Mouse (Mus musculus) kidney, embryonic 15.5 days (tissue): ENCODE data around the gene Rasgrf2. TPM values are rescaled to one million over a fixed set of nuclear protein-coding genes. Genes with fewer than 3 reads are reported as not detected.

Source experiments
- ATAC-seq: fragments of 200-750 bp; cut with Nextera tagmentation; replicated peaks from 2 replicates; pipeline ENCODE4 v1.8.0; 2017; ENCODE audit warnings: moderate TSS enrichment; ENCODE audit not compliant: low FRiP score
- H3K27ac ChIP-seq: fragments of 300-500 bp; sonication (generic); 2 replicates; pipeline ENCODE4 v1.5.1; 2015; ENCODE audit warnings: mild to moderate bottlenecking, inconsistent platforms
- H3K27me3 ChIP-seq: fragments of 300-500 bp; sonication (generic); 2 replicates; pipeline ENCODE4 v1.6.1; 2015; ENCODE audit warnings: inconsistent platforms
- H3K36me3 ChIP-seq: fragments of 300-500 bp; sonication (generic); 2 replicates; pipeline ENCODE4 v1.6.1; 2015; ENCODE audit warnings: inconsistent platforms
- H3K4me1 ChIP-seq: fragments of 300-500 bp; sonication (generic); 2 replicates; pipeline ENCODE4 v1.6.1; 2015; ENCODE audit warnings: inconsistent platforms
- H3K4me2 ChIP-seq: fragments of 300-500 bp; sonication (generic); 2 replicates; pipeline ENCODE4 v1.6.1; 2015; ENCODE audit warnings: moderate library complexity, mild to moderate bottlenecking, inconsistent platforms
- H3K4me3 ChIP-seq: fragments of 300-500 bp; sonication (generic); replicated peaks from 2 replicates; pipeline ENCODE4 v1.5.1; 2015; ENCODE audit warnings: mild to moderate bottlenecking, inconsistent platforms
- H3K9ac ChIP-seq: fragments of 300-500 bp; sonication (generic); 2 replicates; pipeline ENCODE4 v1.6.1; 2015; ENCODE audit warnings: mild to moderate bottlenecking, inconsistent platforms
- H3K9me3 ChIP-seq: fragments of 300-500 bp; sonication (generic); replicated peaks from 2 replicates; pipeline ENCODE4 v1.6.1; 2016; ENCODE audit warnings: inconsistent platforms
- WGBS: fragments of 180-500 bp; shearing (Covaris S2); methylation state at CpG from one replicate; pipeline ENCODE4 v1.1.7; 2015; ENCODE audit warnings: mixed read lengths; 5-methylcytosine and 5-hydroxymethylcytosine counted together
- polyA plus RNA-seq: library from polyadenylated mRNA; unstranded; fragments of >200 nt; fragmentation: Nextera tagmentation; extraction: Ambion mirVana; gene quantifications from 2 replicates; pipeline ENCODE4 v1.2.1, GENCODE M21; 2015

Gene Rasgrf2
- polyA plus RNA-seq, 1 experiment from 2014 or later = 1.0 TPM

DNA sequence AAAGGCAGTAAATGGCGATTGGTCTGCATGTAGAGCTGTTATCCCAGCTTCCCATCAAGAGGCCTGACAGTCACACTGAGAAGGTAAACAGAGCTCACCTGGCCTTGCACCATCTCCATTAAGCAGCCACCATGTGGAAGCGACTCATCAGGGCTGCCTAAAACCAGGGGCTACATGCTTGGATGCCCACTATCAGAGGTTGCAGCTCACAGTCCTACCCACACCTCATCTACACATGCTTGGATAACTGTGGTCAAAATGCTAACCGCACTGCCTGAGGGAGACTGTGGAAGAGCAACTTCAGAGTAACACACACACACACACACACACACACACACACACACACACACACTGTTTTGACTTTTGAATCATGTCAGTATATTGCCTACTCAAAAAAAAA, 101.8 kb downstream of the Rasgrf2 start:
- Histone ChIP-seq H3K4me3 (no peak overlapping the region), H3K27ac (no peak overlapping the region), H3K9me3 (no peaks in the 10 kb centered on the region), H3K27me3 (no peaks in the 10 kb centered on the region), H3K36me3 (no peaks in the 10 kb centered on the region), H3K9ac (no peak overlapping the region), H3K4me1 (no peaks in the 10 kb centered on the region), H3K4me2 (no peak overlapping the region)
- no peak for ATAC-seq
- 73% methylated on average over 3 of the region's 3 CpGs for WGBS

DNA sequence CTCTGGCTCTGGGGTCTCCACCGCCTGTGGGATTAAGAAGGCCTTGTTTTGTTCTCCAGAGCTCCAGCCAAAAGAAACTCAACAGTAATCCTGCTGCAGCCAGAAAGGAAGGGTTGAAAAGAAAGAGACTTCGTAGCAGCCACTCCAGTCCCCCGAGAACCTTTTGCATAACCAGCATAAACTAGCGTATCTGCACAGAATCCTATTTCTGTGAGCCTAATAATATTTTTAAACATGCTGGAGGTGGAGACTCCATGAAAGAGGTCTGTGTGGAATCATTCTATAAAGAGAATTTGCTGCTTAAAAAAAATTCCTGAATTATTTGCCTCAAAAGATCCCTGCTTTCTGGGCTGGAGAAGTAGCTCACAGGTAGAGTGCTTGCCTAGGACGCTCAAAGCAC, 103.5 kb downstream of the Rasgrf2 start:
- no peak for ATAC-seq
- Histone ChIP-seq H3K4me3 (no peak overlapping the region), H3K9me3 (no peaks in the 10 kb centered on the region), H3K4me2 (no peak overlapping the region), H3K27me3 (no peaks in the 10 kb centered on the region), H3K4me1 (no peaks in the 10 kb centered on the region), H3K27ac (no peak overlapping the region), H3K9ac (no peak overlapping the region), H3K36me3 (no peaks in the 10 kb centered on the region)
- WGBS = 87% methylated on average over 5 of the region's 5 CpGs

DNA sequence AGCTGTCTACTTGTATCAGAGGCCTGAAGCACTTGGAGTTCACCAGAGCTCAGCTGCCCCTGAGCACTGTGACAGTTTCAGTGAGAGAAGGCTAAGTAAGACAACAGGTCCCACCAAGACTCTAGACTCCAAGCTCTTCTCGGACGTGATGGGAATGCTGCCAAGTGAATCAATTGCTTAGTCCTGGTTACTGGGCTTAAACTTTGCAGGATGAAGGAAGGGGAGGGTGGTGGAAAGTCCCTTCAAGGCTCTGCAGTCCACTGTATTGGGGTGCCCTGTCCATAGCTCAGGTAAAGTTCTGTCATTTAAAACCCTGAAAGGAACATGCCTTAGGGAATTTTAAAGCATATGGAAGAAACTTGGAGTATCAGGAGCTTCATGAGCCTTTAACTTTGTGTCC, 104.8 kb downstream of the Rasgrf2 start:
- Histone ChIP-seq H3K9me3 (no peaks in the 10 kb centered on the region), H3K4me1 (no peaks in the 10 kb centered on the region), H3K4me2 (no peak overlapping the region), H3K27ac (no peak overlapping the region), H3K36me3 (no peaks in the 10 kb centered on the region), H3K4me3 (no peak overlapping the region), H3K9ac (no peak overlapping the region), H3K27me3 (no peaks in the 10 kb centered on the region)
- ATAC-seq = no peak
- 82% methylated on average over 2 of the region's 2 CpGs for WGBS

DNA sequence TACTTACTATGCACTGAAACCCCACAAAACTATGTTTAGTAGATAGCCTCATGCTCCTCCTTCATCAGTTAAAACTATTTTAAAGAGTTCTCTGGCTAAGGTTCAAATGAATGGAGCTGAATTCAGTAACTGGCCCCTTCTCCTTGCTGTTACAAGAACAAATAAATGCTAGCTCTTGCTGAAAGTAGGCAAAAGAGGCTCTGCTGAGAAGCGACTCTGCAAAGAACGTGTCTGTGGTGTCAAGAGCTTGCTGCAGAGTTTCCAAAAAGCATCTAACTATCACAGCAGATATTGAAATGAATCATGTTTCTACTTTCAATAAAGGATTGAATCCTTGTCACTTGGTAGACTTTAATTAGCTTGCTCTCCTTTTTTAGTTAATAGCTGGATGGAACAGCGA, 106.3 kb downstream of the Rasgrf2 start:
- Histone ChIP-seq H3K4me1 (no peaks in the 10 kb centered on the region), H3K27me3 (no peaks in the 10 kb centered on the region), H3K9ac (no peak overlapping the region), H3K36me3 (no peaks in the 10 kb centered on the region), H3K9me3 (no peaks in the 10 kb centered on the region), H3K27ac (no peak overlapping the region), H3K4me3 (no peak overlapping the region), H3K4me2 (no peak overlapping the region)
- WGBS = 95% methylated on average over 3 of the region's 3 CpGs
- no peak for ATAC-seq

DNA sequence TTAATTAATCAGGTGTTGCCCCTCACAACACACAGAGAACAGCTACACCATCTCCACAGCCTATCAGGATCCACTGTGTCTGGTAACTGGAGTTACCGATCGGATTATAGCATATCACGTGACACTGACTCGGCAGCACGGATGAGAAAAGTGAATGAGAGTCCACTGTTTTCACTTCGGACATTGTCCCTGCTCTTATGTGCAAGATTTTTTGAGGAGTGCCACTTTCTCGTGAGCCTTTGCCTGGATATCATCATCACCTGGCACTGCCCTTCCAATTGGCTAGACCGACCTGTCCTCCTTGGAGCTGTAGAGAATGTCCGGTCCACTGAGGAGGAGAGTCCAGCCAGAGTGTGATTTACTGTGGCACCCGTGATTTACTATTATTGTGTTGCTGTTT, 109.3 kb downstream of the Rasgrf2 start:
- Histone ChIP-seq H3K4me3 (no peak overlapping the region), H3K9me3 (no peaks in the 10 kb centered on the region), H3K27me3 (no peaks in the 10 kb centered on the region), H3K4me1 (no peaks in the 10 kb centered on the region), H3K27ac (no peak overlapping the region), H3K9ac (no peak overlapping the region), H3K4me2 (peak overlapping the region; percentile 35; the same call in 1 of the 2 replicates), H3K36me3 (no peaks in the 10 kb centered on the region)
- ATAC-seq = no peak
- WGBS = 53% methylated on average over 10 of the region's 10 CpGs

DNA sequence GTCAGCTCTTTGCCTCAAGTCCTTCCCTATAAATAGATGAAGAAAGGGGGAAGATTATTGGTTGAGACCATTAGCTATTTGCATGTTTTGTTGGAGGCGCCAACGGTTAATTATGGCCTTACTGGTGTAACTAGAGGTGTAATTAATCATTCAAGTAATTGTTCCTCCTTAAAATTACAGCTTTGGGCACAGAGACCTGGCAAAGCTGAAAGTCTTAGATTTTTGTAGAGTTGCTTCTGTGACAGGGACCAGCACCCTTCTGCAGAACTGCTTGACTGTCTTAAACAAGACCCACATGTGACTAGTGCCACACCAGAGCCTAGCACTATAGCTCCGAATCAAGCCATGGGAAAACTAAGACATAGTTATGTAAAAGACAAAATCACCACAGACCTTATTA, 134.5 kb downstream of the Rasgrf2 start:
- no peaks in the 10 kb centered on the region for H3K27me3 ChIP-seq
- H3K9ac ChIP-seq = no peak overlapping the region
- H3K4me1 ChIP-seq = no peaks in the 10 kb centered on the region
- H3K27ac ChIP-seq = no peak overlapping the region
- no peak for ATAC-seq
- no peak overlapping the region for H3K4me3 ChIP-seq
- H3K4me2 ChIP-seq = no peak overlapping the region
- 66% methylated on average over 3 of the region's 3 CpGs for WGBS
- H3K36me3 ChIP-seq = no peaks in the 10 kb centered on the region
- H3K9me3 ChIP-seq = no peaks in the 10 kb centered on the region

DNA sequence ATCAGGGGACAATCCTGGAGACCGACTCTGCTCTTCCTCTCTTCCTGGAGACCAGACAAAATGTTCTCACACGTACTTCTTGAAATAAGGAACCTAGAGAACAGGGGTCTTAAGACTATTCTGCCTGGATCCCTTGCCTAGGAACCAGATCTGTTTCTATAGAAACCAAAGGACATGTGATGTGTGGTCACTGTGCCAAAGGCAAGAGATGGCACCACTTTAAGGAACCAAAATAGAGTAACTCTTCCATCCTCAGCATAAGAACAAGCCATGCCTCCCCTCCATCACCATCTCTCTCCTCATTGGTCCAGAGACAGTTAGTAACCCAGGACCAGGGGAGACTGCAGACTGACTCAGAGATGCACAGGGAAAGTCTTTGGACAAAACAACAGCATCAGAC, 140.0 kb downstream of the Rasgrf2 start:
- Histone ChIP-seq H3K9ac (no peak overlapping the region), H3K36me3 (no peaks in the 10 kb centered on the region), H3K27me3 (no peaks in the 10 kb centered on the region), H3K27ac (no peak overlapping the region), H3K4me1 (no peaks in the 10 kb centered on the region), H3K4me3 (no peak overlapping the region), H3K9me3 (no peaks in the 10 kb centered on the region), H3K4me2 (no peak overlapping the region)
- WGBS = 82% methylated on average over 2 of the region's 2 CpGs
- ATAC-seq = no peak

DNA sequence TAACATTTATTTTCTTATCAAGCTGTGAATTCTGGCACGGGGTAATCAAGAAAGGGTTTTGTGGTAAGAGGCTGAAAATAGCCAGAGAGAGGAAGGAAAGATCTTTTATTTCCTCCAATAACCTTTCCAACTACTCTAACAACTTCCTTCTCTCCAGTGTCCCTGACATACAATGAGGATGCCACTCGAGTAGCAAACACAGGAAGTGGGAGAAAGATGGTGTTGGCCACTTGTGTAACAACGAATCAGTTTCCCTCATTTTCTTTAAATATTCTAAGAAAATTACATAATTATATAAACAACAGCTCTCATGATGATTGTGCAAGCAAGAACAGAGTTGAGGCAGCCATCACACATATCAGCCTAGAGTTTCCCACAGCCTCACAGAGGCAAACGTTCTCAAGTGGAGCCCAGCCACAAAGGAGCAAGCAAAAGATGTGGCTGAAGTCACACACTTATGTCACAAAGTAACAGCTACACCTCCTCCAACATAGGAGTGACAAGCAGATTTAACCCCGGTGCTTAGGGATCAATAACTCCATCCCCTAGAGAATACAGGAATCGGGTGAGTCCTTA, 140.7 kb downstream of the Rasgrf2 start:
- ATAC-seq = no peak
- H3K9ac ChIP-seq = no peak overlapping the region
- H3K27me3 ChIP-seq = no peaks in the 10 kb centered on the region
- 64% methylated on average over 6 of the region's 6 CpGs for WGBS
- no peaks in the 10 kb centered on the region for H3K36me3 ChIP-seq
- no peaks in the 10 kb centered on the region for H3K4me1 ChIP-seq
- no peak overlapping the region for H3K4me3 ChIP-seq
- H3K9me3 ChIP-seq = no peaks in the 10 kb centered on the region
- no peak overlapping the region for H3K27ac ChIP-seq
- H3K4me2 ChIP-seq = no peak overlapping the region

DNA sequence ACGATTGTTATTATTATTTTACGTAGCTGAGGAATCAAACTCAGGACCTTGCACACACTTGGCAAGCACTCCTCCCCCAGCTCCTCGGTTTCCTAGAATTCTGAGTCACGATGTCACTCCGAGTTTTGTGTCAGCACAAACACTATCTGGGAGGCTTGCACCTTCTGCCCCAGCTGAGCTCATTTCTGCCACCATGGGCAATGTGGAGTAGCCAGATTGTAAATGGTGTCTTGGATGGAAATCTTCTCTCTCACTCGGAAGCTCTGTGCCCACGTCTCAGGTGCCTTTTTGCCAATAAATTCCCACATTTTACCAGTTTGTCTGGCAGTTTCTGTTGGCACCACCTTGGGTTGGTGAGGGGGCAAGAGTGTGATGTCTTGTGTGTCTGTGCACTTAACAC, 143.1 kb downstream of the Rasgrf2 start:
- no peak overlapping the region for H3K4me3 ChIP-seq
- ATAC-seq = no peak
- WGBS = 82% methylated on average over 7 of the region's 7 CpGs

DNA sequence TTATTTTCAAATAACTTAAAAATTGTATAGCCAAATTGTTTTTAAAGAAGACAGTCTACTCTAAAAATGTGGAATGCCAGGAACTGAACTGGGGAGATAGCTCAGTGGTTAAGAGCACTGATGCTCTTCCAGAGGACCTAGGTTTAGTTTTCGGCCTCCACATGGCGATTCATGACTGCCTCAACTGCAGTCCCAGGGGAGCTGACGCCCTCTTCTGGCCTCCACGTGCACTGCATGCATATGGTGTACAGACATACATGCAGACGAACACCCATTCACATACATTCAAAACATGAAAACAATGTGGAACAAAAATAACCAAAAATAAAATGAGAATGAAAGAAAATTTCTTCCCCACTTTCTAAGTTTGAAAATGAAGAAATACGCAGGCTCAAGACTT, 144.5 kb downstream of the Rasgrf2 start:
- Histone ChIP-seq H3K9me3 (no peaks in the 10 kb centered on the region), H3K4me1 (no peaks in the 10 kb centered on the region), H3K36me3 (no peaks in the 10 kb centered on the region), H3K9ac (no peak overlapping the region), H3K4me3 (no peak overlapping the region), H3K4me2 (no peak overlapping the region), H3K27me3 (no peaks in the 10 kb centered on the region), H3K27ac (no peak overlapping the region)
- no peak for ATAC-seq
- 89% methylated on average over 6 of the region's 6 CpGs for WGBS

More for the DNA sequence above, 143.1 kb downstream of the Rasgrf2 start:
- Histone ChIP-seq H3K4me2 (no peak overlapping the region), H3K36me3 (no peaks in the 10 kb centered on the region), H3K9me3 (no peaks in the 10 kb centered on the region), H3K27me3 (no peaks in the 10 kb centered on the region), H3K4me1 (no peaks in the 10 kb centered on the region), H3K27ac (no peak overlapping the region), H3K9ac (no peak overlapping the region)

DNA sequence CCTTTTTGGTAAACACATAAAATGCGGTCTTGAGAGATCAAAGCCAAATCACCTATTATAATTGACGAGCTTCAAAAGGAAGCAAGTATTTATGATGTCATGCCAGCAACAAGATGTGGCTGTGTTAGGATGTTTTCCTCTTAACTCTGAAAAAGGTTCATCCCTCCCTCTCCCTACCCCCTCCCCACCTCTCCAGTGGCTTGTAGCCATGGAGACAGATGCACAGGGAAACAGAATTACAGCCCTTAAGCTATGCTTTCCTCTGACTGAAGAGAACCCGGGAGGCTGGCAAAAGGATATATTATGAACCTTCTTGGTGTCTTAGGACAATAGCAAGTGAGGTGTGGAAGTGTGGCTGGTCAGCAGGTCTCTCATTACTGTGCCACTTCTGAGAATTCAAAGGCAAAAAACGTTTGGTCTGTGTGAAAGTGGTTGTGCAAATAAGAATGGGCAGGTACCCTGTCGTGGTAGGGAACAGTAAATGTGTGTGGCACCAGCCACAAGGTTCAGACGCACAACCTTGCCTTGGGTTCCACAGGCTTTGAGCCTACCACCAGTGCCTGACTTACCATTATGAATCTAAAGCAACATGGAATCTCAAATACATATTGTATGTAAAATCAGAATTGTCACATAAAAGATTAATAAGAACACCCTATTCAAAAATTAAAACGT, 145.4 kb downstream of the Rasgrf2 start:
- 41% methylated on average over 7 of the region's 7 CpGs for WGBS

DNA sequence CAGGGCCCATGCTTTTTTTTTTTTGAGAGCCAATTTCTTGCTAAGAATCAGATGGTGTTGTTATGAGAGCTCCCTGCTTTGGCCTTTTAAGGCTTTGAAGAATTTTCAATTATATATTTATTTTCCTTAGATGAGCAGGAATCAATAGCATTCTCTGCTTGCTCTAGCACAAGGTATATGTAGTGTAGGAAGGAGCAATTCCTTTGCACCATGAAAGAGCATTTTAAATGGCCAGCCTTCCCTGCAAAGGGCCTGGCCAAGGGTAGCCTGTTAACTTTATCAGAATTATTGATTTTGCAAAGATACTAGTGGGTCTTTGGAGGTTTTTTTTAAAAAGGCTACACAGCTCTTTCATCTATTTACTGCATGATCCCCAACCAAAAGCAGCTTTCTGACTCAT, 146.4 kb downstream of the Rasgrf2 start:
- Histone ChIP-seq H3K4me2 (no peak overlapping the region), H3K36me3 (no peaks in the 10 kb centered on the region), H3K4me3 (no peak overlapping the region), H3K9me3 (no peaks in the 10 kb centered on the region), H3K4me1 (no peaks in the 10 kb centered on the region), H3K27me3 (no peaks in the 10 kb centered on the region), H3K27ac (no peak overlapping the region), H3K9ac (no peak overlapping the region)
- ATAC-seq = no peak

More for the DNA sequence above, 145.4 kb downstream of the Rasgrf2 start:
- Histone ChIP-seq H3K27me3 (no peaks in the 10 kb centered on the region), H3K4me2 (no peak overlapping the region), H3K9ac (no peak overlapping the region), H3K4me1 (no peaks in the 10 kb centered on the region), H3K36me3 (no peaks in the 10 kb centered on the region), H3K9me3 (no peaks in the 10 kb centered on the region), H3K27ac (no peak overlapping the region), H3K4me3 (no peak overlapping the region)
- no peak for ATAC-seq

DNA sequence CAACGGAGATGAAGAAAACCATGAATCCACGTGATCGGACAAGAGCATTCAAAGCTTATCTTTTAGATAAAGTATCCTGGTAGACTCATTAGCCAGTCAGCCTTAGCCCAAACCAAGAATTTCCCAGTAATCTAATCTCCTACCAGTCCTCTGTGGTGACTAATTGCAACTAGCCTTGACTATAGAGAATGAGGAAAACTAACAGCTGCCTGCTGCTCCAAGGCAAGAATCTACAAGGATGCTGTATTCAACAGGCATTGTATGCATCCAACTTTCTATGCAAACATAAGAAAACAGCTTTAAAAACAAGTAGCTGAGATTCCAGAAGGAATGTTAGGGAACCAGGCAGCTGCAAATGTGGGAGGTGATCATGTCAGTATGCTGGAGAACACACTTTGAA, 149.4 kb downstream of the Rasgrf2 start:
- Histone ChIP-seq H3K27ac (no peak overlapping the region), H3K4me2 (no peak overlapping the region), H3K4me1 (no peaks in the 10 kb centered on the region), H3K9ac (no peak overlapping the region), H3K36me3 (no peaks in the 10 kb centered on the region), H3K9me3 (no peaks in the 10 kb centered on the region), H3K27me3 (no peaks in the 10 kb centered on the region), H3K4me3 (no peak overlapping the region)
- WGBS = 73% methylated on average over 3 of the region's 3 CpGs
- ATAC-seq = no peak
